Comparison of ENCODE assay signal across 18 mouse cellular contexts in genomic region chr14:27296987-27297386, GRCm38 (mm10).
DNase-seq lines count a peak whose midpoint lies in the region; ATAC-seq and TF ChIP-seq lines count a peak whose summit lies in the region.
"Had no signal": no experiment of that assay in that cellular context is flagged by ENCODE, and none has a peak within 500 bp of the region (broad histone marks: within the 10 kb centered on the region; RNA-seq: fewer than 3 reads in every experiment).

No protein-coding gene starts in this region.

- WGBS in kidney, embryonic 14.5 days, result 74% methylated on average over 5 of the region's 5 CpGs
- WGBS in kidney, postnatal 0 days, result 54% methylated on average over 5 of the region's 5 CpGs
- 75% methylated on average over 5 of the region's 5 CpGs for WGBS in liver, embryonic 12.5 days (ENCODE audit: insufficient replicate concordance)
- 88% methylated on average over 5 of the region's 5 CpGs for WGBS in midbrain, embryonic 15.5 days

- H3K4me3 ChIP-seq in kidney, embryonic 14.5 days (ENCODE audit: low read length), result no peak overlapping the region
- no peak overlapping the region for H3K4me3 ChIP-seq in kidney, postnatal 0 days (replicated peaks; ENCODE audit: low read depth, low read length)
- no peak overlapping the region for H3K4me3 ChIP-seq in liver, embryonic 12.5 days
- no peak overlapping the region for H3K4me3 ChIP-seq in midbrain, embryonic 15.5 days
- H3K4me3 ChIP-seq: neural tube, embryonic 12.5 days had no signal

- TF ChIP-seq CTCF in kidney, postnatal 0 days (IDR thresholded peaks at IDR 0.05; ENCODE audit: low read depth), result no peak

- H3K36me3 ChIP-seq in kidney, embryonic 14.5 days (ENCODE audit: control insufficient read depth, insufficient read depth, low read length), result no peaks in the 10 kb centered on the region
- no peaks in the 10 kb centered on the region for H3K36me3 ChIP-seq in kidney, postnatal 0 days (ENCODE audit: insufficient read depth, low read length)
- H3K36me3 ChIP-seq in liver, embryonic 12.5 days, result no peaks in the 10 kb centered on the region
- no peaks in the 10 kb centered on the region for H3K36me3 ChIP-seq in midbrain, embryonic 15.5 days (replicated peaks)
- H3K36me3 ChIP-seq: neural tube, embryonic 12.5 days had no signal

- H3K4me1 ChIP-seq in kidney, embryonic 14.5 days (ENCODE audit: control insufficient read depth, insufficient read depth, low read length), result 0 out of 2 replicates have a peak, but pooled peaks cover 4% of the 10 kb centered on the region
- H3K4me1 ChIP-seq in kidney, postnatal 0 days (replicated peaks; ENCODE audit: insufficient read depth, low read length), result no peaks in the 10 kb centered on the region
- 0 out of 2 replicates have a peak, but pooled peaks cover 2% of the 10 kb centered on the region for H3K4me1 ChIP-seq in liver, embryonic 12.5 days
- no peaks in the 10 kb centered on the region for H3K4me1 ChIP-seq in midbrain, embryonic 15.5 days
- H3K4me1 ChIP-seq: neural tube, embryonic 12.5 days had no signal

- no peak overlapping the region for H3K4me2 ChIP-seq in kidney, embryonic 14.5 days (replicated peaks; ENCODE audit: low read depth, low read length)
- no peak overlapping the region for H3K4me2 ChIP-seq in kidney, postnatal 0 days (ENCODE audit: low read length)
- H3K4me2 ChIP-seq in liver, embryonic 12.5 days, result no peak overlapping the region
- no peak overlapping the region for H3K4me2 ChIP-seq in midbrain, embryonic 15.5 days
- H3K4me2 ChIP-seq: neural tube, embryonic 12.5 days had no signal

- peak; percentile 61 for DNase-seq in kidney, adult 18-20 months
- DNase-seq in kidney, postnatal 0 days (ENCODE audit: low spot score), result peak; percentile 52
- peak; percentile 47 for DNase-seq in yolk sac, embryonic 10.5 days (ENCODE audit: low spot score)
- DNase-seq in urinary bladder, adult 18-20 months (ENCODE audit: low spot score in 2 of 2), result no peak
- DNase-seq: cerebellum, postnatal 36 days; gastrocnemius, postnatal 10 days; heart, postnatal 14 days; lung, postnatal 4 days; right cerebral cortex, postnatal 25 days; thymus, adult 18-20 months had no signal

- H3K9ac ChIP-seq in kidney, embryonic 14.5 days (ENCODE audit: low read depth, low read length), result no peak overlapping the region
- H3K9ac ChIP-seq in kidney, postnatal 0 days (ENCODE audit: low read depth, low read length), result no peak overlapping the region
- no peak overlapping the region for H3K9ac ChIP-seq in liver, embryonic 12.5 days
- no peak overlapping the region for H3K9ac ChIP-seq in midbrain, embryonic 15.5 days
- H3K9ac ChIP-seq: neural tube, embryonic 12.5 days had no signal

- H3K27me3 ChIP-seq in kidney, embryonic 14.5 days (ENCODE audit: control insufficient read depth, insufficient read depth, low read length), result no peaks in the 10 kb centered on the region
- H3K27me3 ChIP-seq in kidney, postnatal 0 days (ENCODE audit: insufficient read depth, low read length), result no peaks in the 10 kb centered on the region
- no peaks in the 10 kb centered on the region for H3K27me3 ChIP-seq in liver, embryonic 12.5 days (replicated peaks)
- no peaks in the 10 kb centered on the region for H3K27me3 ChIP-seq in midbrain, embryonic 15.5 days (replicated peaks)
- H3K27me3 ChIP-seq: neural tube, embryonic 12.5 days had no signal

- ATAC-seq in kidney, embryonic 14.5 days (ENCODE audit: low FRiP score, low TSS enrichment), result no peak
- ATAC-seq in kidney, postnatal 0 days (replicated peaks; ENCODE audit: low FRiP score, low read depth), result peak; percentile 77
- ATAC-seq in liver, embryonic 12.5 days, result peak; percentile 77
- no peak for ATAC-seq in monocyte, adult 5-6 weeks (replicated peaks; ENCODE audit: insufficient number of reproducible peaks, low FRiP score, low TSS enrichment, poor library complexity, severe bottlenecking)
- no peak for ATAC-seq in midbrain, embryonic 15.5 days (replicated peaks)
- ATAC-seq: forebrain, embryonic 16.5 days; hindbrain, embryonic 16.5 days; midbrain, embryonic 16.5 days had no signal

- no peaks in the 10 kb centered on the region for H3K9me3 ChIP-seq in kidney, embryonic 14.5 days (ENCODE audit: control insufficient read depth, low read length)
- no peaks in the 10 kb centered on the region for H3K9me3 ChIP-seq in kidney, postnatal 0 days (replicated peaks; ENCODE audit: low read length)
- no peaks in the 10 kb centered on the region for H3K9me3 ChIP-seq in liver, embryonic 12.5 days (replicated peaks)
- no peaks in the 10 kb centered on the region for H3K9me3 ChIP-seq in midbrain, embryonic 15.5 days
- H3K9me3 ChIP-seq: neural tube, embryonic 12.5 days had no signal

- H3K27ac ChIP-seq in kidney, embryonic 14.5 days (ENCODE audit: low read depth, low read length), result no peak overlapping the region
- H3K27ac ChIP-seq in kidney, postnatal 0 days, result peak overlapping the region; percentile 65
- no peak overlapping the region for H3K27ac ChIP-seq in liver, embryonic 12.5 days
- H3K27ac ChIP-seq in midbrain, embryonic 15.5 days, result no peak overlapping the region
- H3K27ac ChIP-seq: neural tube, embryonic 12.5 days had no signal

Comparison
In these comparisons a context has a peak if more than half of its experiments do, and no peak if none do; other contexts are left out.
1. ATAC-seq: peak in kidney, postnatal 0 days (single experiment) and liver, embryonic 12.5 days (single experiment); none in kidney, embryonic 14.5 days (single experiment), monocyte, adult 5-6 weeks (single experiment) and midbrain, embryonic 15.5 days (single experiment).
2. DNase-seq: peak in kidney, adult 18-20 months (single experiment), kidney, postnatal 0 days (single experiment) and yolk sac, embryonic 10.5 days (single experiment); none in urinary bladder, adult 18-20 months (0 of 2).